Mouse (Mus musculus): ENCODE data around the gene Mad2l1bp. TPM values are rescaled to one million over a fixed set of nuclear protein-coding genes. Genes with fewer than 3 reads are reported as not detected.

Mad2l1bp gene
- polyA plus RNA-seq, 1 experiment, result 29.6 TPM

DNA sequence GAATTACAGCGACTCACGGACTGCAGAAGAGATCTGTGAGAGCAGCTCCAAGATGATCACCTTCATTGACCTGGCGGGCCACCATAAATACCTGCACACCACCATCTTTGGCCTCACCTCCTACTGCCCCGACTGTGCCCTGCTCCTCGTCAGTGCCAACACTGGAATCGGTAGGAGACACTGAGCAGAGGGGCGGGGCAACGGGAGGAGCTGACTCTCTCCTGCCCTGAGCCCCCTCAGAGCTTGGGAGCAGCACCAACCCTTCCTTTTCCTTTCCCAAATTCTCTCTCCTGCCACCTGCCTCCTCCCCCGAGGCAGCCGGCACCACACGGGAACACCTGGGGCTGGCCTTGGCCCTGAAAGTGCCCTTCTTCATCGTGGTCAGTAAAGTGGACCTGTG is 12.1 kb upstream of the Mad2l1bp start:
- H3K4me3 ChIP-seq (ENCODE audit: insufficient read depth, poor library complexity, severe bottlenecking), result no peak overlapping the region
- TF ChIP-seq MYOG (IDR thresholded peaks at IDR 0.05; ENCODE audit: control insufficient read depth, extremely low read depth, insufficient read length) (no peak), MAX (IDR thresholded peaks at IDR 0.05) (no peak), MYOD1 (IDR thresholded peaks at IDR 0.05; ENCODE audit: control insufficient read depth, insufficient read length, low read depth) (no peak), FOSL1 (IDR thresholded peaks at IDR 0.05; ENCODE audit: insufficient read depth, low read length, poor library complexity, severe bottlenecking) (no peak), CEBPB (IDR thresholded peaks at IDR 0.05; ENCODE audit: low read depth) (no peak), USF1 (IDR thresholded peaks at IDR 0.05; ENCODE audit: low read depth) (no peak), CTCF (IDR thresholded peaks at IDR 0.05; ENCODE audit: control insufficient read depth, insufficient read depth, insufficient read length) (no peak)
- peaks cover 53% of the 10 kb centered on the region for H3K36me3 ChIP-seq (ENCODE audit: control insufficient read depth, insufficient read depth)
- H3K79me3 ChIP-seq (ENCODE audit: low read depth), result peaks cover 5% of the 10 kb centered on the region
- peaks cover 18% of the 10 kb centered on the region for H3K79me2 ChIP-seq (ENCODE audit: control insufficient read depth, insufficient read depth)
- H3ac ChIP-seq (ENCODE audit: control insufficient read depth, insufficient read length, low read depth), result no peak overlapping the region
- H3K27me3 ChIP-seq (ENCODE audit: control insufficient read depth, insufficient read depth, insufficient read length), result no peaks in the 10 kb centered on the region

DNA sequence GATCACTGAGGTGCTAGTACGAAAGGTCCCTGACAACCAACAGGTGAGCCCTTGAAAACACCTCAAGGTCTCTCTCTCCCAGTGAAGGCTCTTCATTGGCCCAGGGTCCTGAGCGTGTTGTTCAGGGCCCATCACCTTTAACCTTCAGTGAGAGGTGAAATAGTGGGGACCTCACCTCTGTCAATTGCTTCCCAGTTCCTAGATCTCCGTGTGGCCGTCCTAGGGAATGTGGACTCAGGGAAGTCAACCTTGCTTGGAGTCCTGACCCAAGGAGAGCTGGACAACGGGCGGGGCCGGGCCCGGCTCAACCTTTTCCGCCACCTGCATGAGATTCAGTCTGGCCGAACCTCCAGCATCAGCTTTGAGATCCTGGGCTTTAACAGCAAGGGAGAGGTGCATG is 11.4 kb upstream of the Mad2l1bp start:
- H3K4me3 ChIP-seq (ENCODE audit: insufficient read depth, poor library complexity, severe bottlenecking), result no peak overlapping the region
- peaks cover 18% of the 10 kb centered on the region for H3K79me2 ChIP-seq (ENCODE audit: control insufficient read depth, insufficient read depth)
- no peaks in the 10 kb centered on the region for H3K27me3 ChIP-seq (ENCODE audit: control insufficient read depth, insufficient read depth, insufficient read length)
- H3K36me3 ChIP-seq (ENCODE audit: control insufficient read depth, insufficient read depth), result peaks cover 46% of the 10 kb centered on the region
- TF ChIP-seq USF1 (IDR thresholded peaks at IDR 0.05; ENCODE audit: low read depth) (no peak), MAX (IDR thresholded peaks at IDR 0.05) (no peak), MYOG (IDR thresholded peaks at IDR 0.05; ENCODE audit: control insufficient read depth, extremely low read depth, insufficient read length) (no peak), CEBPB (IDR thresholded peaks at IDR 0.05; ENCODE audit: low read depth) (no peak), CTCF (IDR thresholded peaks at IDR 0.05; ENCODE audit: control insufficient read depth, insufficient read depth, insufficient read length) (no peak), MYOD1 (IDR thresholded peaks at IDR 0.05; ENCODE audit: control insufficient read depth, insufficient read length, low read depth) (no peak), FOSL1 (IDR thresholded peaks at IDR 0.05; ENCODE audit: insufficient read depth, low read length, poor library complexity, severe bottlenecking) (no peak)
- no peak overlapping the region for H3ac ChIP-seq (ENCODE audit: control insufficient read depth, insufficient read length, low read depth)
- peaks cover 5% of the 10 kb centered on the region for H3K79me3 ChIP-seq (ENCODE audit: low read depth)

DNA sequence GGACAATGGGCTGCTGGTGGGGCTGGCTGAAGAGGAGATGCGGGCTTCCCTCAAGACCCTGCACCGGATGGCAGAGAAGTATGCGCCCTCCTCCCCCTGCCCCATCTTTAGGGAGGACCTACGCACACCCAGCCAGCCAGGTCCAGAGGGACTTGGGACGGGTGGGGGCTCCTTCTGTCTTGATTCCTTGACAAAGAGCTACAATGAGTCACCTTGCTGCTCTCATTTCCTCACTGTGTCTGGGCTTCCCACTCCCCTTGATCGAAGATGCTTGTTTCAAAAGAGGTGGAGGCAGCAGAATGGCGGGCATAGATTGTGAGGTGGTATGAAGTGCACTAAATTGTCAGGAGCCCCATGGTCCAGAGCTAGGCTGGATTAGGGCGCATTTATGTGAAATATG is 10.9 kb upstream of the Mad2l1bp start:
- TF ChIP-seq MYOG (IDR thresholded peaks at IDR 0.05; ENCODE audit: control insufficient read depth, extremely low read depth, insufficient read length) (no peak), CEBPB (IDR thresholded peaks at IDR 0.05; ENCODE audit: low read depth) (no peak), FOSL1 (IDR thresholded peaks at IDR 0.05; ENCODE audit: insufficient read depth, low read length, poor library complexity, severe bottlenecking) (no peak), USF1 (IDR thresholded peaks at IDR 0.05; ENCODE audit: low read depth) (no peak), CTCF (IDR thresholded peaks at IDR 0.05; ENCODE audit: control insufficient read depth, insufficient read depth, insufficient read length) (no peak), MAX (IDR thresholded peaks at IDR 0.05) (no peak), MYOD1 (IDR thresholded peaks at IDR 0.05; ENCODE audit: control insufficient read depth, insufficient read length, low read depth) (no peak)
- Histone ChIP-seq H3K36me3 (ENCODE audit: control insufficient read depth, insufficient read depth) (peaks cover 41% of the 10 kb centered on the region), H3ac (ENCODE audit: control insufficient read depth, insufficient read length, low read depth) (no peak overlapping the region), H3K79me3 (ENCODE audit: low read depth) (peaks cover 5% of the 10 kb centered on the region), H3K4me3 (ENCODE audit: insufficient read depth, poor library complexity, severe bottlenecking) (no peak overlapping the region), H3K79me2 (ENCODE audit: control insufficient read depth, insufficient read depth) (peaks cover 18% of the 10 kb centered on the region), H3K27me3 (ENCODE audit: control insufficient read depth, insufficient read depth, insufficient read length) (no peaks in the 10 kb centered on the region)

DNA sequence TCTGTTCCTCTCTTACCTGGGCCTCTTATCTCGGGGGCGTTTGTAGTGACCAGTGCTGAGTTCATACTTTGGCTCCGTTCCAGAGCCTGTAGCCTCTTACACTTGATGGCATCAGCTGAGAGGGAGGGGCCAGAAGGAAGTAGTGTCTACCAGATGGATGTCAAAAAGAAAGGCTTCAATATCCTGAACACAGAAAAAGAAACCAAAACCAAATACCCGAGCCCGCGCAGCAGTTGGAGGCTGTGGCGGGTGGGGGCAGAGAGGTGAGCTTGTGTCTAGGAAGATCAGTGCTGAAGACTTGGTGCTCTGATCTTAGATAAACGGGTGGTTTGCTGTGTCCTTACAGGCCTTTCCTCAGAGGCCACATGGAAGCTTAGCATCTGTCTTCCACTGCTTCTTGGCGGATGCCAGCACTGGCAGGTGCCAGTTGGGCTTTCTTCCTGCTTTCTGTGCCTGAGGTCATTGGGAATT is 9.6 kb upstream of the Mad2l1bp start:
- Histone ChIP-seq H3K4me3 (ENCODE audit: insufficient read depth, poor library complexity, severe bottlenecking) (no peak overlapping the region), H3K79me3 (ENCODE audit: low read depth) (peaks cover 5% of the 10 kb centered on the region), H3ac (ENCODE audit: control insufficient read depth, insufficient read length, low read depth) (no peak overlapping the region), H3K27me3 (ENCODE audit: control insufficient read depth, insufficient read depth, insufficient read length) (no peaks in the 10 kb centered on the region), H3K36me3 (ENCODE audit: control insufficient read depth, insufficient read depth) (peaks cover 32% of the 10 kb centered on the region), H3K79me2 (ENCODE audit: control insufficient read depth, insufficient read depth) (peaks cover 18% of the 10 kb centered on the region)
- TF ChIP-seq CEBPB (IDR thresholded peaks at IDR 0.05; ENCODE audit: low read depth) (no peak), CTCF (IDR thresholded peaks at IDR 0.05; ENCODE audit: control insufficient read depth, insufficient read depth, insufficient read length) (no peak), FOSL1 (IDR thresholded peaks at IDR 0.05; ENCODE audit: insufficient read depth, low read length, poor library complexity, severe bottlenecking) (no peak), USF1 (IDR thresholded peaks at IDR 0.05; ENCODE audit: low read depth) (no peak), MYOG (IDR thresholded peaks at IDR 0.05; ENCODE audit: control insufficient read depth, extremely low read depth, insufficient read length) (no peak), MAX (IDR thresholded peaks at IDR 0.05) (no peak), MYOD1 (IDR thresholded peaks at IDR 0.05; ENCODE audit: control insufficient read depth, insufficient read length, low read depth) (no peak)

DNA sequence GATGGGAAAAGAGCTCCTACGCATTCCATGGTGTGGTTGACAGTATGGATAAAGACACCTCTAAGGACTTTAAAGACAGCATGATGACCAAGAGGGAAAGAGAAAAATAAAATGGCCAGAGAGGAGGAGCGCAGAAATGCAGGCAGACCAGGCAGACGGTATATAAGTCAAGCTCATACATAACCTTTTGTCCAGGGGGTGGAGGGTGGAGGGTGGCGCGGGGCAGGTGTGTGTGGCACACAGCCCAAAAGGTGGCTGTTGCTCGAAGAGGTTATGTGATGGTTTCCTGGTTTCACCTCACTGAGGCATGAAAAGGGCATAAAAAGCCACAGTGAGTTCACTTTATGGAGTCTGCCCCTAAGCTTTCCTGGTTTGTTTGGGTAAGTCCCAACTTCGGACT is 9.2 kb upstream of the Mad2l1bp start:
- Histone ChIP-seq H3K4me3 (ENCODE audit: insufficient read depth, poor library complexity, severe bottlenecking) (no peak overlapping the region), H3K36me3 (ENCODE audit: control insufficient read depth, insufficient read depth) (peaks cover 27% of the 10 kb centered on the region), H3K27me3 (ENCODE audit: control insufficient read depth, insufficient read depth, insufficient read length) (no peaks in the 10 kb centered on the region), H3ac (ENCODE audit: control insufficient read depth, insufficient read length, low read depth) (no peak overlapping the region), H3K79me3 (ENCODE audit: low read depth) (peaks cover 5% of the 10 kb centered on the region), H3K79me2 (ENCODE audit: control insufficient read depth, insufficient read depth) (peaks cover 18% of the 10 kb centered on the region)
- TF ChIP-seq USF1 (IDR thresholded peaks at IDR 0.05; ENCODE audit: low read depth) (no peak), CTCF (IDR thresholded peaks at IDR 0.05; ENCODE audit: control insufficient read depth, insufficient read depth, insufficient read length) (no peak), MAX (IDR thresholded peaks at IDR 0.05) (no peak), FOSL1 (IDR thresholded peaks at IDR 0.05; ENCODE audit: insufficient read depth, low read length, poor library complexity, severe bottlenecking) (no peak), CEBPB (IDR thresholded peaks at IDR 0.05; ENCODE audit: low read depth) (no peak), MYOD1 (IDR thresholded peaks at IDR 0.05; ENCODE audit: control insufficient read depth, insufficient read length, low read depth) (no peak), MYOG (IDR thresholded peaks at IDR 0.05; ENCODE audit: control insufficient read depth, extremely low read depth, insufficient read length) (no peak)

Measured in C2C12 (cell line).